Mouse (Mus musculus) heart, postnatal 36 days (tissue): Measurements from ENCODE around the gene Akap2. TPM values are rescaled to one million over a fixed set of nuclear protein-coding genes. Genes with fewer than 3 reads are reported as not detected.

Source experiments
- DNase-seq, 2 experiments: peaks; one replicate each; pipeline ENCODE4 v3.0.0; 2021 to 2022
- intact Hi-C: fragments of 180-260 bp; cut with DNase I; formaldehyde crosslinking; loops from one replicate; pipeline ENCODE4 v1.15.1; 2025
- total RNA-seq, 2 experiments: library from RNA; stranded (reverse); gene quantifications; 2 replicates each; pipeline ENCODE4 v1.2.3; 2021

Gene Akap2
- total RNA-seq, 2 experiments from 2014 or later = 89.4 to 95.7 TPM

- intact Hi-C loops = no loop called here
- no peak for DNase-seq
These were observed 172.3 kb downstream of the Akap2 start for GRCm38 (mm10) chr4:57889773-57890172.

- intact Hi-C loops = no loop called here
These were observed 174.6 kb downstream of the Akap2 start for GRCm38 (mm10) chr4:57892001-57892586.

GRCm38 (mm10) chr4:57895140-57895539, 177.7 kb downstream of the Akap2 start:
- DNase-seq = no peak

More at GRCm38 (mm10) chr4:57892001-57892586, 174.6 kb downstream of the Akap2 start:
- DNase-seq = no peak

GRCm38 (mm10) chr4:57895902-57896301, 178.4 kb downstream of the Akap2 start:
- DNase-seq = no peak
- intact Hi-C loops = no loop called here

More at GRCm38 (mm10) chr4:57895140-57895539, 177.7 kb downstream of the Akap2 start:
- intact Hi-C loops = no loop called here

GRCm38 (mm10) chr4:57896631-57897030, 179.2 kb downstream of the Akap2 start:
- no peak for DNase-seq
- intact Hi-C loops = no loop called here

GRCm38 (mm10) chr4:57901210-57901609, 183.8 kb downstream of the Akap2 start:
- peak; percentile 42 to 51 for DNase-seq
- intact Hi-C loops = loop anchor here (1.0 to 10.0 kb wide), 3 partner anchors 178 to 529 kb away; no protein-coding TSS in a partner anchor

GRCm38 (mm10) chr4:57902619-57903018, 185.2 kb downstream of the Akap2 start:
- DNase-seq = no peak
- intact Hi-C loops = loop anchor here (5.0 to 10.0 kb wide), 2 partner anchors 448 to 530 kb away; no protein-coding TSS in a partner anchor

GRCm38 (mm10) chr4:57904211-57904610, 186.8 kb downstream of the Akap2 start:
- peak; percentile 72 to 78 for DNase-seq
- intact Hi-C loops = loop anchor here (1.0 to 10.0 kb wide), 4 partner anchors 23 to 532 kb away; no protein-coding TSS in a partner anchor

- intact Hi-C loops = loop anchor here (1.0 to 10.0 kb wide), 4 partner anchors 22 to 532 kb away; no protein-coding TSS in a partner anchor
- no peak for DNase-seq
These were observed 187.2 kb downstream of the Akap2 start for GRCm38 (mm10) chr4:57904638-57905037.

GRCm38 (mm10) chr4:57906708-57907107, 189.3 kb downstream of the Akap2 start:
- intact Hi-C loops = loop anchor here (10.0 kb wide), 1 partner anchor 452 kb away; no protein-coding TSS in a partner anchor
- no peak for DNase-seq

- DNase-seq = no peak
- intact Hi-C loops = loop anchor here (10.0 kb wide), 1 partner anchor 454 kb away; no protein-coding TSS in a partner anchor
These were observed 191.4 kb downstream of the Akap2 start for GRCm38 (mm10) chr4:57908860-57909259.

- intact Hi-C loops = no loop called here
- DNase-seq = no peak
These were observed 195.6 kb downstream of the Akap2 start for GRCm38 (mm10) chr4:57913021-57913420.

GRCm38 (mm10) chr4:57914193-57915190, 197.0 kb downstream of the Akap2 start:
- no peak for DNase-seq
- intact Hi-C loops = no loop called here

GRCm38 (mm10) chr4:57915216-57915965, 197.9 kb downstream of the Akap2 start:
- peak; percentile 46 to 50 for DNase-seq
- intact Hi-C loops = no loop called here

GRCm38 (mm10) chr4:57916201-57916661, 198.8 kb downstream of the Akap2 start, which contains the start of gene D630039A03Rik:
Gene D630039A03Rik, minus strand, starts transcription at chr4:57916297.
- intact Hi-C loops = no loop called here
- DNase-seq = no peak

GRCm38 (mm10) chr4:57916711-57917110, 199.3 kb downstream of the Akap2 start:
- intact Hi-C loops = no loop called here
- no peak for DNase-seq

GRCm38 (mm10) chr4:57919494-57920423, 202.3 kb downstream of the Akap2 start:
- intact Hi-C loops = loop anchor here (10.0 kb wide), 1 partner anchor 335 kb away; no protein-coding TSS in a partner anchor

GRCm38 (mm10) chr4:57920522-57920921, 203.1 kb downstream of the Akap2 start:
- no peak for DNase-seq
- intact Hi-C loops = loop anchor here (10.0 kb wide), 1 partner anchor 334 kb away; no protein-coding TSS in a partner anchor

More at GRCm38 (mm10) chr4:57919494-57920423, 202.3 kb downstream of the Akap2 start:
- no peak for DNase-seq

GRCm38 (mm10) chr4:57922171-57922570, 204.7 kb downstream of the Akap2 start:
- DNase-seq = no peak
- intact Hi-C loops = loop anchor here (10.0 kb wide), 1 partner anchor 333 kb away; no protein-coding TSS in a partner anchor
